Mouse (Mus musculus): ENCODE results near the gene Slc5a1. TPM values are rescaled to one million over a fixed set of nuclear protein-coding genes. Genes with fewer than 3 reads are reported as not detected.

The Slc5a1 gene
- polyA plus RNA-seq, 1 experiment from 2014 or later = 0.04 TPM

DNA sequence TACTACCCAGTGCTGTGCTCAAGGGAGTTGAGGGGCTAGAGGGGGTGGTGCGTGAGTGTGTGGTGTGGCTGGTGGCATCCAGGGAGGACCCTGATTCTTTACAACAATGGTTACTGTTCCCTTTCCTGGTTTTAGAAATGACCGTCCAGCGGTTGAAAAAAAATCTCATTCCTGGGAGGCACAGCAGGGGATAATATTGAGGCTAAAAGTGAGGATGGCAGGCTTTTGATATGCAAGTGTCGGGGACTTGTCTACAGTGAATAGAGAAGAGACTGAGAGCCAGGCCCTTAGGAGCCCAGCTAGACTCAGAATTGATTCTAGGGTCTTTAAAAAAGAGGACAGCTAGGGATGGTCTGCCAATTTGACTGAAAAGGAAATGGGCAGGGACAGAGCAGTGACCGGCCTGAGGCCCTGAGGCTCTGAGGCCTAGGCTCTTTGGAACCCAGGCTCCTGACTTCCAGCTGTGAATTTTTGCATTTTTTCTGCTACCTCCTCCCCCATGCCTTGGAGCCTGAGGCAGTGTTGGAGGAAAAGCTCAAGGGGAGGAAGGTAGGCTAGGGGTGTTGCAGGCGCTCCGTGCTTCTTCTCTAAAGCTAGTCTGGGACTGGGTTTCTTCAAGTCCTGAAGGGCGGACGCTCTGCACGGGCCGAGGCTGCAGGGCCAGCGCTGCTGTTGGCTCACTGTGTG lies 1.5 kb upstream of the Slc5a1 start:
- H3K4me1 ChIP-seq (ENCODE audit: control insufficient read depth, insufficient read depth, low read length) = no peaks in the 10 kb centered on the region
- H3K27ac ChIP-seq (replicated peaks; ENCODE audit: low read depth, low read length) = no peak overlapping the region
- H3K27me3 ChIP-seq (ENCODE audit: control insufficient read depth, insufficient read depth, low read length) = peaks cover 20% of the 10 kb centered on the region
- DNase-seq (ENCODE audit: low spot score) = no peak
- H3K9me3 ChIP-seq (ENCODE audit: control insufficient read depth, low read length) = no peaks in the 10 kb centered on the region
- no peak for ATAC-seq (ENCODE audit: insufficient number of reproducible peaks, low FRiP score, low TSS enrichment, low read depth)
- no peak overlapping the region for H3K4me3 ChIP-seq (ENCODE audit: low read depth, low read length)
- no peaks in the 10 kb centered on the region for H3K36me3 ChIP-seq (ENCODE audit: control insufficient read depth, insufficient read depth, low read length)
- H3K4me2 ChIP-seq (ENCODE audit: low read depth, severe bottlenecking) = no peak overlapping the region
- WGBS = 42% methylated on average over 12 of the region's 12 CpGs
- H3K9ac ChIP-seq (ENCODE audit: low read length) = no peak overlapping the region

DNA sequence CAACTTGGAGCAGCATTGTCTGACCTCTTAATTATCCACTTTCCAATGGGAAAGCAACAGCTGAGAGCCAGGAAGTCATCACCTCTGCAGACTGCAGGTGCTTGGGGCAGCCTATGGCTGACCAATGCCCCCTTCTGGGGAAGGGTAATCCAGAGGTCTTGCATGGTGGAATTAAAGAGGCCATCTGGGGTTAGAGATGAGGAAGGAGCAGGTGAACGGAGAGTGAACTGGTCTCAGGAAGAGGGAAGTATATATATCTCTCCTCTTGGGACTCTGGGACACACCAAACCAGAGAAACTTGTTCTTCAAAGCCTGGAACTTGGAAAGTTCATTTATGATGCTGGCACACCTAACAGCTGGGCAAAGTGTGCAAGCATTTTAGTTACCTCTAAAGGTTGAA lies 857 bp downstream of the Slc5a1 start:
- no peak overlapping the region for H3K9ac ChIP-seq (ENCODE audit: low read length)
- no peaks in the 10 kb centered on the region for H3K9me3 ChIP-seq (ENCODE audit: control insufficient read depth, low read length)
- H3K36me3 ChIP-seq (ENCODE audit: control insufficient read depth, insufficient read depth, low read length) = no peaks in the 10 kb centered on the region
- H3K27me3 ChIP-seq (ENCODE audit: control insufficient read depth, insufficient read depth, low read length) = peaks cover 20% of the 10 kb centered on the region
- no peak overlapping the region for H3K4me2 ChIP-seq (ENCODE audit: low read depth, severe bottlenecking)
- no peak overlapping the region for H3K27ac ChIP-seq (replicated peaks; ENCODE audit: low read depth, low read length)
- ATAC-seq (ENCODE audit: insufficient number of reproducible peaks, low FRiP score, low TSS enrichment, low read depth) (no peak), DNase-seq (ENCODE audit: low spot score) (no peak)
- no peak overlapping the region for H3K4me3 ChIP-seq (ENCODE audit: low read depth, low read length)
- 66% methylated on average over 1 of the region's 1 CpGs for WGBS
- no peaks in the 10 kb centered on the region for H3K4me1 ChIP-seq (ENCODE audit: control insufficient read depth, insufficient read depth, low read length)

GRCm38 (mm10) chr5:33105660-33106059 lies 1.6 kb downstream of the Slc5a1 start:
- no peak overlapping the region for H3K27ac ChIP-seq (replicated peaks; ENCODE audit: low read depth, low read length)
- H3K4me1 ChIP-seq (ENCODE audit: control insufficient read depth, insufficient read depth, low read length) = no peaks in the 10 kb centered on the region
- WGBS = 88% methylated on average over 6 of the region's 6 CpGs
- H3K27me3 ChIP-seq (ENCODE audit: control insufficient read depth, insufficient read depth, low read length) = peaks cover 20% of the 10 kb centered on the region
- no peak overlapping the region for H3K4me2 ChIP-seq (ENCODE audit: low read depth, severe bottlenecking)
- H3K36me3 ChIP-seq (ENCODE audit: control insufficient read depth, insufficient read depth, low read length) = no peaks in the 10 kb centered on the region
- no peak for DNase-seq (ENCODE audit: low spot score)
- no peak overlapping the region for H3K4me3 ChIP-seq (ENCODE audit: low read depth, low read length)
- no peak for ATAC-seq (ENCODE audit: insufficient number of reproducible peaks, low FRiP score, low TSS enrichment, low read depth)
- H3K9me3 ChIP-seq (ENCODE audit: control insufficient read depth, low read length) = no peaks in the 10 kb centered on the region
- no peak overlapping the region for H3K9ac ChIP-seq (ENCODE audit: low read length)

GRCm38 (mm10) chr5:33107056-33107455 lies 3.0 kb downstream of the Slc5a1 start:
- no peak overlapping the region for H3K27ac ChIP-seq (replicated peaks; ENCODE audit: low read depth, low read length)
- H3K9me3 ChIP-seq (ENCODE audit: control insufficient read depth, low read length) = no peaks in the 10 kb centered on the region
- ATAC-seq (ENCODE audit: insufficient number of reproducible peaks, low FRiP score, low TSS enrichment, low read depth) (no peak), DNase-seq (ENCODE audit: low spot score) (no peak)
- H3K4me3 ChIP-seq (ENCODE audit: low read depth, low read length) = no peak overlapping the region
- WGBS = 78% methylated on average over 6 of the region's 6 CpGs
- no peaks in the 10 kb centered on the region for H3K4me1 ChIP-seq (ENCODE audit: control insufficient read depth, insufficient read depth, low read length)
- peaks cover 20% of the 10 kb centered on the region for H3K27me3 ChIP-seq (ENCODE audit: control insufficient read depth, insufficient read depth, low read length)
- H3K36me3 ChIP-seq (ENCODE audit: control insufficient read depth, insufficient read depth, low read length) = no peaks in the 10 kb centered on the region
- no peak overlapping the region for H3K4me2 ChIP-seq (ENCODE audit: low read depth, severe bottlenecking)
- no peak overlapping the region for H3K9ac ChIP-seq (ENCODE audit: low read length)

DNA sequence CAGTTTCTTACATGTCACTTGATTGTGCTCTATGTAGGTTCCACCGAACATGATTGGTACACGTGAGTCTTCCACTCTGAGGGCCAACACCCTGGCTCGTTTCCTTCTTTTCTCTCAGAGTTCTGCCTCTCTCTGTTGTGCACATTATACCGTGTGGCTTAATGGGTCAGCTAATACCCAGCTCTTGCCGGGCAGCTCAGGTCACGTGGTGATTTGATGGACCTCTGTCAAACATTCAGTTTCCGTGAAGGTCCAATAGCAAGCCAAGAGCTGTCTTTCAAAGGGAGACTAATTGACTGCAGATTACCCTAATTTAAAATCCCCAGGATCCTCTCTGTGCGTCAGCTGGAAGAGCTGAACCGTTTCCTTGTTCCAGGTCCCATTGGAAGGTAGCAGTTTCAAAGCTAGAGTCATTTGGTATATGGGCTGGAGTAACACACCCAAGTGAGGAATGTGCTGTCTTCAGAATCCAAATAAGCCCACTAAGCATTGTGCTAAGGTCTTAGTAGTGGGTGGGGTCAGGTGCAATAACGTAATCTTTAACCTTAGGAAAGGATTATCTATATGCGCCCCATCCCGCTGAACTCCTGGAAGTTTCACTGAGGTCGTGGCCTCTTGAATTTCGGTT lies 3.9 kb downstream of the Slc5a1 start:
- Histone ChIP-seq H3K27ac (replicated peaks; ENCODE audit: low read depth, low read length) (no peak overlapping the region), H3K9ac (ENCODE audit: low read length) (no peak overlapping the region), H3K27me3 (ENCODE audit: control insufficient read depth, insufficient read depth, low read length) (peaks cover 20% of the 10 kb centered on the region), H3K9me3 (ENCODE audit: control insufficient read depth, low read length) (no peaks in the 10 kb centered on the region), H3K4me1 (ENCODE audit: control insufficient read depth, insufficient read depth, low read length) (no peaks in the 10 kb centered on the region), H3K4me3 (ENCODE audit: low read depth, low read length) (no peak overlapping the region), H3K4me2 (ENCODE audit: low read depth, severe bottlenecking) (no peak overlapping the region), H3K36me3 (ENCODE audit: control insufficient read depth, insufficient read depth, low read length) (no peaks in the 10 kb centered on the region)
- WGBS = 75% methylated on average over 14 of the region's 14 CpGs
- no peak for DNase-seq (ENCODE audit: low spot score)
- no peak for ATAC-seq (ENCODE audit: insufficient number of reproducible peaks, low FRiP score, low TSS enrichment, low read depth)

GRCm38 (mm10) chr5:33121871-33122315 lies 17.9 kb downstream of the Slc5a1 start:
- Histone ChIP-seq H3K4me1 (ENCODE audit: control insufficient read depth, insufficient read depth, low read length) (no peaks in the 10 kb centered on the region), H3K9me3 (ENCODE audit: control insufficient read depth, low read length) (no peaks in the 10 kb centered on the region), H3K27ac (replicated peaks; ENCODE audit: low read depth, low read length) (no peak overlapping the region), H3K4me3 (ENCODE audit: low read depth, low read length) (no peak overlapping the region), H3K9ac (ENCODE audit: low read length) (no peak overlapping the region), H3K4me2 (ENCODE audit: low read depth, severe bottlenecking) (no peak overlapping the region), H3K27me3 (ENCODE audit: control insufficient read depth, insufficient read depth, low read length) (no peaks in the 10 kb centered on the region), H3K36me3 (ENCODE audit: control insufficient read depth, insufficient read depth, low read length) (no peaks in the 10 kb centered on the region)
- ATAC-seq (ENCODE audit: insufficient number of reproducible peaks, low FRiP score, low TSS enrichment, low read depth) = no peak
- WGBS = 54% methylated on average over 4 of the region's 4 CpGs
- DNase-seq (ENCODE audit: low spot score) = no peak

- no peak for DNase-seq (ENCODE audit: low spot score)
- H3K36me3 ChIP-seq (ENCODE audit: control insufficient read depth, insufficient read depth, low read length) = no peaks in the 10 kb centered on the region
- no peak overlapping the region for H3K27ac ChIP-seq (replicated peaks; ENCODE audit: low read depth, low read length)
- H3K4me2 ChIP-seq (ENCODE audit: low read depth, severe bottlenecking) = no peak overlapping the region
- H3K4me3 ChIP-seq (ENCODE audit: low read depth, low read length) = no peak overlapping the region
- H3K9me3 ChIP-seq (ENCODE audit: control insufficient read depth, low read length) = no peaks in the 10 kb centered on the region
- no peak for ATAC-seq (ENCODE audit: insufficient number of reproducible peaks, low FRiP score, low TSS enrichment, low read depth)
- no peak overlapping the region for H3K9ac ChIP-seq (ENCODE audit: low read length)
- no peaks in the 10 kb centered on the region for H3K4me1 ChIP-seq (ENCODE audit: control insufficient read depth, insufficient read depth, low read length)
- no peaks in the 10 kb centered on the region for H3K27me3 ChIP-seq (ENCODE audit: control insufficient read depth, insufficient read depth, low read length)
- 80% methylated on average over 3 of the region's 3 CpGs for WGBS
Measured at GRCm38 (mm10) chr5:33123658-33124057, 19.6 kb downstream of the Slc5a1 start.

DNA sequence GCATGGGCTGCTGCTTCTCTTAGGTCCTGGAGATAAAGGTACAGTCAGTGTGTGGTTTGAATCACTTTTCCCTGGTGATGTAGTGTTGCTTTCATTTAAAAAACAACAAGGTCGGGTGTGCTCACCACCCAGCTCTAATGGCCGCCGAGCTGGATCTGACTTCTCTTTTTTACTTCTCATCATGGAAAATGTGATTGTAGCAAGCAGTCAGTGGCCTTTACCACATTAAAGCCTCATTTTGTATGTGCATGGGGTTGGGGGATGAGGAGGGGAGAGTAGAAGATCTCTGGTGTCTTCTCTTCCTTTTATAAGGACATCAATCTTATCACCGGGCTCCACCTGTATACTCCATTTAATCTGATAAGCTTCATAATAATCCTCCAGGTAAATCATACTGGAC lies 21.3 kb downstream of the Slc5a1 start:
- Histone ChIP-seq H3K9ac (ENCODE audit: low read length) (no peak overlapping the region), H3K4me2 (ENCODE audit: low read depth, severe bottlenecking) (no peak overlapping the region), H3K27me3 (ENCODE audit: control insufficient read depth, insufficient read depth, low read length) (no peaks in the 10 kb centered on the region), H3K9me3 (ENCODE audit: control insufficient read depth, low read length) (no peaks in the 10 kb centered on the region), H3K4me1 (ENCODE audit: control insufficient read depth, insufficient read depth, low read length) (no peaks in the 10 kb centered on the region), H3K36me3 (ENCODE audit: control insufficient read depth, insufficient read depth, low read length) (no peaks in the 10 kb centered on the region), H3K4me3 (ENCODE audit: low read depth, low read length) (no peak overlapping the region), H3K27ac (replicated peaks; ENCODE audit: low read depth, low read length) (no peak overlapping the region)
- DNase-seq (ENCODE audit: low spot score) = no peak
- 89% methylated on average over 4 of the region's 4 CpGs for WGBS
- no peak for ATAC-seq (ENCODE audit: insufficient number of reproducible peaks, low FRiP score, low TSS enrichment, low read depth)

Measured in limb, embryonic 11.5 days (tissue).